ENCODE assay signal across 8 mouse cellular contexts in genomic region chr11:8664797-8665196, GRCm38 (mm10). TPM values are rescaled to one million over a fixed set of nuclear protein-coding genes. Genes with fewer than 3 reads are reported as not detected.
DNase-seq lines count a peak whose midpoint lies in the region; ATAC-seq and TF ChIP-seq lines count a peak whose summit lies in the region.

No protein-coding gene starts in this region.

- no peak for TF ChIP-seq EP300 in heart, adult 2 months (IDR thresholded peaks at IDR 0.05; ENCODE audit: insufficient read depth, low read depth, low read length)
- TF ChIP-seq EP300 in stomach, postnatal 0 days (optimal IDR thresholded peaks at IDR 0.05): no peak

- no peak for DNase-seq in heart, adult 2 months
- no peak for DNase-seq in heart, adult 18-20 months
- no peak for DNase-seq in thymus, adult 2 months
- no peak for DNase-seq in thymus, postnatal 14 days
- no peak for DNase-seq in liver, embryonic 13.5 days
- DNase-seq in stomach, postnatal 0 days (ENCODE audit: low spot score): no peak
- DNase-seq in frontal cortex, adult 2 months (ENCODE audit: extremely low spot score in 1 of 2, low spot score in 1 of 2): no peak
- no peak for DNase-seq in layer of hippocampus, adult 9-11 months

- peak overlapping the region; percentile 82 for H3K4me3 ChIP-seq in heart, adult 2 months
- peak overlapping the region; percentile 94 for H3K4me3 ChIP-seq in thymus, adult 2 months (ENCODE audit: control insufficient read depth, insufficient read depth, low read length)
- peak overlapping the region; percentile 66 for H3K4me3 ChIP-seq in liver, embryonic 13.5 days (replicated peaks)
- H3K4me3 ChIP-seq in stomach, postnatal 0 days (ENCODE audit: low read depth, low read length): peak overlapping the region; percentile 84

- H3K79me2 ChIP-seq in heart, adult 2 months (replicated peaks; ENCODE audit: control insufficient read depth, insufficient read depth, low read length): no peaks in the 10 kb centered on the region

- H3K27me3 ChIP-seq in heart, adult 2 months (ENCODE audit: control insufficient read depth, insufficient read depth, low read length): no peaks in the 10 kb centered on the region
- H3K27me3 ChIP-seq in thymus, adult 2 months (ENCODE audit: control insufficient read depth, insufficient read depth, low read length): no peaks in the 10 kb centered on the region
- peaks cover 28% of the 10 kb centered on the region for H3K27me3 ChIP-seq in liver, embryonic 13.5 days
- no peaks in the 10 kb centered on the region for H3K27me3 ChIP-seq in stomach, postnatal 0 days (ENCODE audit: control insufficient read depth, insufficient read depth, low read length)

- no peak overlapping the region; the same call in 1 of the 2 replicates for H3K27ac ChIP-seq in heart, adult 2 months
- no peak overlapping the region for H3K27ac ChIP-seq in thymus, adult 2 months (ENCODE audit: control insufficient read depth, insufficient read depth, low read length)
- H3K27ac ChIP-seq in liver, embryonic 13.5 days: no peak overlapping the region
- no peak overlapping the region; the same call in 1 of the 2 replicates for H3K27ac ChIP-seq in stomach, postnatal 0 days (replicated peaks)

- H3K36me3 ChIP-seq in heart, adult 2 months (ENCODE audit: control insufficient read depth, insufficient read depth, low read length): no peaks in the 10 kb centered on the region
- H3K36me3 ChIP-seq in thymus, adult 2 months (ENCODE audit: control insufficient read depth, insufficient read depth, low read length): no peaks in the 10 kb centered on the region
- H3K36me3 ChIP-seq in liver, embryonic 13.5 days: no peaks in the 10 kb centered on the region
- H3K36me3 ChIP-seq in stomach, postnatal 0 days (ENCODE audit: control insufficient read depth, insufficient read depth, low read length): no peaks in the 10 kb centered on the region

- 42% methylated on average over 5 of the region's 5 CpGs for WGBS in heart, adult 2 months
- 52% methylated on average over 5 of the region's 5 CpGs for WGBS in thymus, adult 2 months
- 43% methylated on average over 5 of the region's 5 CpGs for WGBS in liver, embryonic 13.5 days (ENCODE audit: insufficient replicate concordance)
- WGBS in stomach, postnatal 0 days: 34% methylated on average over 5 of the region's 5 CpGs

- TF ChIP-seq POLR2A in heart, adult 2 months (IDR thresholded peaks at IDR 0.05; ENCODE audit: insufficient read depth, low read depth, low read length): no peak
- TF ChIP-seq POLR2A in thymus, adult 2 months (IDR thresholded peaks at IDR 0.05; ENCODE audit: control insufficient read depth, extremely low read depth, insufficient read depth, low read length, poor library complexity): no peak

- peak overlapping the region; percentile 82 for H3K4me2 ChIP-seq in liver, embryonic 13.5 days
- H3K4me2 ChIP-seq in stomach, postnatal 0 days (replicated peaks; ENCODE audit: low read depth): peak overlapping the region; percentile 88

- peaks cover 8% of the 10 kb centered on the region for H3K4me1 ChIP-seq in heart, adult 2 months (ENCODE audit: control insufficient read depth, insufficient read depth, low read length)
- peaks cover 20% of the 10 kb centered on the region for H3K4me1 ChIP-seq in thymus, adult 2 months (replicated peaks; ENCODE audit: control insufficient read depth, insufficient read depth, low read length)
- peaks cover 30% of the 10 kb centered on the region for H3K4me1 ChIP-seq in liver, embryonic 13.5 days (replicated peaks)
- H3K4me1 ChIP-seq in stomach, postnatal 0 days (replicated peaks; ENCODE audit: control insufficient read depth, insufficient read depth): peaks cover 2% of the 10 kb centered on the region; the same call in 1 of the 2 replicates

- no peaks in the 10 kb centered on the region for H3K9me3 ChIP-seq in liver, embryonic 13.5 days (replicated peaks)
- no peaks in the 10 kb centered on the region for H3K9me3 ChIP-seq in stomach, postnatal 0 days (ENCODE audit: control insufficient read depth, low read length)

- no peak overlapping the region for H3K9ac ChIP-seq in heart, adult 2 months (ENCODE audit: low read depth, low read length)
- peak overlapping the region; percentile 77 for H3K9ac ChIP-seq in liver, embryonic 13.5 days
- H3K9ac ChIP-seq in stomach, postnatal 0 days (ENCODE audit: low read length): peak overlapping the region; percentile 95

- no peak for ATAC-seq in liver, embryonic 13.5 days (ENCODE audit: low read depth)
- no peak; the same call in none of the 2 replicates for ATAC-seq in stomach, postnatal 0 days (ENCODE audit: low FRiP score, low TSS enrichment)

- intact Hi-C loops in heart, adult 2 months (cut with DNase I): loop anchor here (1.0 to 5.0 kb wide), 3 partner anchors 41 to 127 kb away; no protein-coding TSS in a partner anchor

- TF ChIP-seq CTCF in heart, adult 2 months (IDR thresholded peaks at IDR 0.05): no peak
- no peak for TF ChIP-seq CTCF in thymus, adult 2 months (IDR thresholded peaks at IDR 0.05; ENCODE audit: borderline replicate concordance, control insufficient read depth, extremely low read depth, insufficient read depth, low read length, poor library complexity)
- no peak for TF ChIP-seq CTCF in stomach, postnatal 0 days (IDR thresholded peaks at IDR 0.05; ENCODE audit: low read depth)

RNA-seq across cellular contexts. Expression of gene Tns3, which starts 0.5 kb away (rescaled TPM):
- total RNA-seq in heart, adult 2 months (2021): 10 to 100 TPM; 23.1 to 23.9 TPM
- polyA plus RNA-seq in heart, adult 2 months (2012; rRNA removed): 14.8 and 18.4 TPM in 2 replicates
- total RNA-seq in heart, adult 18-20 months (2021): 10 to 100 TPM; 22.3 to 23.2 TPM
- polyA plus RNA-seq in thymus, adult 2 months (2012; rRNA removed): 31.7 and 33.9 TPM in 2 replicates
- polyA plus RNA-seq in liver, embryonic 13.5 days (2015; fragmentation: Nextera tagmentation; extraction: Ambion mirVana): 2.8 and 3.2 TPM in 2 replicates
- polyA plus RNA-seq in stomach, postnatal 0 days (2015; fragmentation: Nextera tagmentation; extraction: Ambion mirVana): 10.4 and 10.5 TPM in 2 replicates
- 25.7 and 27.8 TPM in 2 replicates for polyA plus RNA-seq in frontal cortex, adult 2 months (2012; rRNA removed)
